Mouse (Mus musculus): ENCODE data around the gene Ddn. TPM values are rescaled to one million over a fixed set of nuclear protein-coding genes. Genes with fewer than 3 reads are reported as not detected.
A peak's percentile ranks its signal among the peaks of the same experiment; 100 is the strongest.

Ddn gene
- polyA plus RNA-seq, 1 experiment from 2014 or later = 1.2 TPM

DNA sequence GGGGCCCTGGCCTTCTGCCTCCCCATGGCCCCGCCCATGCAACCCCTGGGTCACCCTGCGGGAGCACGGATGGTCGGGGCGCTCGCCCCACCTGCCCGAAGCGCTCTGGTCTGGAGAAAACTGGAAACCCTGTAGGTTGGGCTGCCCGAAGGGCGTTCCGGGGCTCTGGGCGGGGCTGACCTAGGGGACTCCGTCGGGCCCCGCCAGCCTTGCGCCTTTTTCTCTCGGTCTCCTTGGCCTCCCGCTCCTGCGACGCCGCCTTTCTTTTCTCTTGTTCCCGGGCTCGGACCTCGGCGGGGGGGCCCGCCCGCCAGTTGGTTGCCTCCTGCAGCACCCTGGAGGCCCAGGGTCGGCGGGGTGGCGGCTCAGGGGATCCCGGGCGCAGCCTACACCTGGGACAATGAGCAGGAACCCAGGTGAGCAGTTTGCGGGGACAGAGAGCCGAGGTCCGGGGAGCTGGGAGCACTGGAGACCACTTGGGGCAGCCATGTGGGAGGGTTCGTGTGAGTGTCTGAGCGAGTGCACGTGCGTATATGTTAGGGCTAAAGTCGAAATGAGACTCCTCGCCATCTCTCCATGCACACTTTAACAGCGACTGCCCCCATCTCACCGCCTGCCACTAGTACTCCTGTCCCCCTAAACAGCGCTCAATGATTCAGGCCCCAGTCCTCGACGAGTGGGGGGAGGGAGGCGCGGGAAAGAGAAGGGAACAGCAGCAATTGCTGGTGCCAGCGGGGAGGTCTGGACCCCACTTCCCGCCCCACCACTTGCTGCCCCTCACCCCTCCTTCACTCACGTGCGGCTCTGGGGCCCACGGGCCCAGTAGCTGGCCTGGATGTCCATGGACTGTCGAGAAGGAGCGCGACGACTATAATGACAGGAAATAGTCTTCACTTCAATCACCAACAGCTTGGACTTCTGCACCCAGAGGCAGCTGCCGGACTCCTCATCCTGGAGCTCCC, 2.2 kb downstream of the Ddn start:
- Histone ChIP-seq H3K27me3 (peaks cover 91% of the 10 kb centered on the region), H3K4me1 (replicated peaks) (peaks cover 53% of the 10 kb centered on the region), H3K4me2 (replicated peaks) (peak overlapping the region; percentile 63), H3K4me3 (replicated peaks) (peak overlapping the region; percentile 48), H3K9ac (replicated peaks) (peak overlapping the region; percentile 59), H3K9me3 (no peaks in the 10 kb centered on the region), H3K27ac (no peak overlapping the region), H3K36me3 (0 out of 2 replicates have a peak, but pooled peaks cover 11% of the 10 kb centered on the region)
- under 1% methylated on average over 58 of the region's 58 CpGs for WGBS
- ATAC-seq = 0 out of 2 replicates have a peak, but pooled peaks have one; percentile 3

DNA sequence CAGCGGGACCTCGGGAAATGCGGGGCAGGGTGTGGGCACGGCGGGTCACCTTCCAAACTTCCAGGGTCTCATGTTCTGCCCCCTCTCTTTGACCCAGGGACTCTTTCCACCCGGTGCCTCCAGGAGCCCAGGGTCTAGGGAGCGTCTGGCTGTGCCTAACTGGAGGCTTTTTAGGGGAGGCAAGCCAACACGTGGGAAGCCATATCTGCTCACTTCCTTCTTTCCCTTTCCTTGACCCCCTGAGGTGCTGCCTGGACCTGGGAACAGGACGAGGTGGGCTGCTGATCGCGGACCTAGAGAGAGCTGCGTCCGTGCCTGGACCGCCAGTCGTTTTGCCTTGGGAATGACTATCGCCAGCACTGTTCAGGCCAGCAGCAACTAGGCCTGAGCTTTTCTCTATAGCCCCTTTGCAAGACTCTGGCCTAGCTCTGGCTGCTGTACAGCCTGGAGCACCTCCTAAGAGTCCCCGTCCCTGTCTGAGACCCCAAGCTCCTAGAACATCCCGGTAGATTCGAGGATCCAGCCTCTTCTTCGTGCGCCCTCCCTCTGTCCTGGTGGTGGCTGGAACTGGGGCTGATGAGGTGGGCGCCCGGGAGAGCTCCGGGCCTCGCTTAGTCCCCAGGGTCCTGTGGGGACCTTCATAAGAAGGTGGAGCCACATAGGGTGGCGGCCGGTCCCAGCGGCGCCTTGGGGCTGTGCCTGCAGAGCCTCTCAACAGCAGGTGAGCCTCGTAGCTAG, 3.0 kb downstream of the Ddn start:
- Histone ChIP-seq H3K9me3 (no peaks in the 10 kb centered on the region), H3K27ac (no peak overlapping the region; the same call in 1 of the 2 replicates), H3K4me1 (replicated peaks) (peaks cover 53% of the 10 kb centered on the region), H3K4me3 (replicated peaks) (peak overlapping the region; percentile 48), H3K4me2 (replicated peaks) (peak overlapping the region; percentile 63), H3K27me3 (peaks cover 100% of the 10 kb centered on the region), H3K9ac (replicated peaks) (no peak overlapping the region; the same call in 1 of the 2 replicates), H3K36me3 (0 out of 2 replicates have a peak, but pooled peaks cover 5% of the 10 kb centered on the region)
- ATAC-seq = 0 out of 2 replicates have a peak, but pooled peaks have one; percentile 10
- WGBS = 3% methylated on average over 30 of the region's 30 CpGs

DNA sequence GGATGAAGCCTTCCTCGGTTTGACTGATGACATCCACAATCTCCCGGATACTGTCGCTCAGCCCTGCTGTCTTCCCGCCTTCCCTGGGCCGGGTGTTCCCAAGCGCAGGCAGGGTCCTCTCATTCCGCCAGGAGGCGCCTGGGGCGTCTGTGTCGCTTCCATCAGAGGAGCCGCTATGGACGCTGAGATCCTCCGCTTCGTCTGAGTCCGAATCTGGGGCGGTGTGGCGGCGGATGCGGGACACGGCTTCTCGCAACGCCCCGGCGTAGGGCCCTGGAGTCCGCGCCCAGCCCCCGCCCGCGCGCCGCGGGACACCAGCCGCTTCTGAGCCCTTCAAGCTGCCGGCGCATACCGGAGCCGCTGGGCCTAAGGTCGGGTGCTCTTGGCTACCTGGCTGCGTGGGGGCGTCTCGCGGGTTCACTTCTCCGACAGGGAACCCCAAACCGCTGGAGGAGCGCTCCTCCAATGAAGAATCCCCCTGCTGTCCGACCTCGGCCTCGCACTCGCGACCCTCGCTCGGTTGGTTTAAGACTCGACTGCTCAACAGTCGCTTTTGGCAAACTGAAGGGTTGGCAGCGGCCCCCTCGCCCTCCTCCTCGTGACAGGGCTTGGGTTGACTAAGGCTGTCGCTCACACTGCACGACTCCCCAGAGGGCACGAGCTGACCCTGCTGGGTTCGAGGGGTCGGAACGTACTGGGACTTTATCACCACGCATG, 3.8 kb downstream of the Ddn start:
- Histone ChIP-seq H3K27ac (no peak overlapping the region), H3K9ac (replicated peaks) (peak overlapping the region; percentile 53), H3K4me1 (replicated peaks) (peaks cover 53% of the 10 kb centered on the region), H3K4me2 (replicated peaks) (peak overlapping the region; percentile 62), H3K4me3 (replicated peaks) (peak overlapping the region; percentile 48), H3K36me3 (no peaks in the 10 kb centered on the region), H3K27me3 (peaks cover 100% of the 10 kb centered on the region), H3K9me3 (no peaks in the 10 kb centered on the region)
- ATAC-seq = peak; percentile 55
- under 1% methylated on average over 64 of the region's 64 CpGs for WGBS

DNA sequence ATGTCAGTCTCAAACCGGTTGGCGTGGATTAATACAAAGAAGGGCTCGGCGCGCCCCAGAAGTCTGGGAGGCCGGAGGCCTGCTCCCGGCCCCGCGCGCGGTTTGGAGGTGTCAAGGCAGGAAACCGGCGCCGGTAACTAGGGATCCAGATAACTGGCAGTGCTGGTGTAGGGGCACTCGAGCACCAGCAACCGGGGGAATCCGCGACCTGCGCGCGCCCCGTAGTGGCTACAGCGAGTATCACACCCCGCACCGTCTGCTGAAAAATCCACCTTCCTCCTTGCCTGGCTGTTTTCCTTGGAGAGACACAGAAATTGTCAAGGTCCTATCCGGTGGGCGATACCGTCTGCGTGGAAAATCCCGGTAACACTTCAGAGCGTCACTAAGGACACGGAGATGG, 5.2 kb downstream of the Ddn start:
- under 1% methylated on average over 32 of the region's 32 CpGs for WGBS
- ATAC-seq = 0 out of 2 replicates have a peak, but pooled peaks have one; percentile 16
- H3K9ac ChIP-seq (replicated peaks) = no peak overlapping the region

DNA sequence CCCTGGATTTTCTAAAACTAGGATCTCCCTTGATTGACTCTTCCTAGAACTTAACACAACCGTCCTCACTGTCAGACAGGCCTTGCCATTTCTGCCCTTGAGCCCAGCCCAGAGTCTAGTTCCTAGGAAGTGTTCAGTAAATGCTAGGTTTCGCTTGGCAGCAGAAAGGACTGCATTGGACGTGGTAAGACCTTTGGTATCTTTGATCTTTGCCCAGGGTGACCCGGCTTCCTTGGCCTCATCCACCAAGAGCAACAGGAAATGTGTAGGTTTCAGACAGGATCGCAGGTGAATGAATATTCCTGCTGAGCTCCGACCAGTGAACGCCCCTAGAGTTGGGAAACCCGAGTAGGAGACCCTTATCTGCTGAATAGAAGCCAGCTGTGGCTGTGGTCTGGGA, 6.4 kb downstream of the Ddn start:
- Histone ChIP-seq H3K27ac (no peak overlapping the region), H3K27me3 (peaks cover 100% of the 10 kb centered on the region), H3K4me2 (replicated peaks) (no peak overlapping the region), H3K4me1 (replicated peaks) (peaks cover 52% of the 10 kb centered on the region), H3K9me3 (no peaks in the 10 kb centered on the region), H3K36me3 (no peaks in the 10 kb centered on the region), H3K4me3 (replicated peaks) (no peak overlapping the region), H3K9ac (replicated peaks) (no peak overlapping the region)
- ATAC-seq = no peak
- 7% methylated on average over 8 of the region's 8 CpGs for WGBS

More for the DNA sequence above, 5.2 kb downstream of the Ddn start:
- peak overlapping the region; percentile 21; the same call in 1 of the 2 replicates for H3K4me3 ChIP-seq (replicated peaks)
- no peak overlapping the region for H3K27ac ChIP-seq
- H3K27me3 ChIP-seq = peaks cover 100% of the 10 kb centered on the region
- H3K4me2 ChIP-seq (replicated peaks) = peak overlapping the region; percentile 32; the same call in 1 of the 2 replicates
- H3K4me1 ChIP-seq (replicated peaks) = peaks cover 52% of the 10 kb centered on the region
- H3K9me3 ChIP-seq = no peaks in the 10 kb centered on the region
- no peaks in the 10 kb centered on the region for H3K36me3 ChIP-seq

DNA sequence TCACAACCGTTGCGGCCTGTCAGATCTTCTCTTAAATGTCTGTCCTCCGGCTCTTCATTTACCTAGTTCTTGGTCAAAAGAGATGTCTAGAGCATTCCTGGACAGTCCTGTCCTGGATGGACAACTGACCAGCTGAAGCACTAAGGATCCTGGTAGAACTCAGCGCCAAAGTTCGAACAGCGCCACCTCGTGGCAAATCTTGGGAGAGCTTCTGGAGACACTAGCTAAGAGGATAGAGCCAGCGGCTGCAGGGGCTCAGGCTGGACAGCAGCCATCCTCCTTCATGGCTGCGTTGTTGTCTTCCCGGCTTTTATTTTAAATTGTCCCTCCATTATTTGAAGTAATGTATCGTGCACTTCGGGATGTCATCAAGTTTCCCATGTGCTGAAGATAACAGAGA, 9.9 kb downstream of the Ddn start:
- Histone ChIP-seq H3K4me2 (replicated peaks) (no peak overlapping the region), H3K4me1 (replicated peaks) (peaks cover 35% of the 10 kb centered on the region), H3K27me3 (peaks cover 97% of the 10 kb centered on the region), H3K27ac (no peak overlapping the region), H3K9me3 (no peaks in the 10 kb centered on the region), H3K36me3 (no peaks in the 10 kb centered on the region), H3K4me3 (replicated peaks) (no peak overlapping the region), H3K9ac (replicated peaks) (no peak overlapping the region)
- WGBS = 9% methylated on average over 12 of the region's 12 CpGs
- no peak for ATAC-seq

DNA sequence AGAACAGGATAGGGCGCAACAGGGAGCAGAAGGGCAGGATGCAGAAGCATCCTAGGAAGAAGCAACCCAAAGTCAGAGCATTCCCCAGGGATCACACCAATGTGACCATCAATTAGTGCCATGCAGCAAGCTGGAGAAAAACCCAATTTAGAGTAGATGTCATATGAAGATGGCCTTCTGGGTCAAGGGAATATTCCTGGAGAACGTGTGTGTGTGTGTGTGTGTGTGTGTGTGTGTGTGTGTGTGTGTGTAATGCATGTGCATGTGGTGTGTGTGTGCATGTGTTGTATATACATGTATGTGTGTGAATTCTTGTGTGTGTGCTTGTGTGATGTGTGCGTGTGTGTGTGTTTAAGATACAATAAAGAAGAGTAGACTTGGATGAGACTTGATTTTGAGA, 10.4 kb downstream of the Ddn start:
- WGBS = 57% methylated on average over 3 of the region's 3 CpGs
- Histone ChIP-seq H3K4me2 (replicated peaks) (no peak overlapping the region), H3K9ac (replicated peaks) (no peak overlapping the region), H3K4me1 (replicated peaks) (peaks cover 34% of the 10 kb centered on the region), H3K27me3 (peaks cover 97% of the 10 kb centered on the region), H3K36me3 (no peaks in the 10 kb centered on the region), H3K27ac (no peak overlapping the region), H3K9me3 (no peaks in the 10 kb centered on the region), H3K4me3 (replicated peaks) (no peak overlapping the region)
- ATAC-seq = no peak

DNA sequence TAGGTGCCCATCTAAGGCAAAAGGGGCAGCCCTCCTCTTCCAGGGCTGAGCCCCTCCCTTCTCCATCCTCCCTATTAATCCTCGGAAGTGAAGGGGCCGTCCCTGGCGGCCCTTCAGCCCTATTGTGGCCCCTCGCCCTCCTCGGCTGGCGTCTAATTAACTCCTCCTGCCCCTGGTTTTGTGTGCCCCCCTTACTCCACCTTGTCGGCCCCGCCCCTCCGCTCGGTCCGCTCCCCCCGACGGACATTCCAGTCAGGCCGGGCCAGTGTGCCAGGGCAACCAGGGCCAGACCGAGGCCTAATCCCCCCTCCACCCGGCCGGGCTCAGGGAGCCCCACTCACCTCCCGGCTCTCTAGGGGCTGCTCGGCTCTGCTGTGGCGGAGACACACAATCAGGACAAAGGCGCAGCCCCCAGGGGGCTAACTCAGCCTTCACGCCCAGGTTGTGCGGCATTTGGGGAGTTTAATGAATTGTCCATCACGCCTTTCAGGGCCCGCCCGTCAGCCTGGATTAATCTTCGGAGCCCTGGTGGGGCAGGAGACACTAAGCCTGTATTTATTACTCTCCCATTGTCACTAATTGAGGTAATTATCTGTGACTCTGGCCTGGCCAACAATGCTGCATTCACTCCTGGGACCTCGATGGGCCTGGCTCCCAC, 11.3 kb downstream of the Ddn start:
- H3K36me3 ChIP-seq = no peaks in the 10 kb centered on the region
- peak overlapping the region; percentile 11 for H3K4me2 ChIP-seq (replicated peaks)
- H3K27ac ChIP-seq = peak overlapping the region; percentile 52
- ATAC-seq = peak; percentile 96
- H3K9me3 ChIP-seq = no peaks in the 10 kb centered on the region
- peaks cover 32% of the 10 kb centered on the region for H3K4me1 ChIP-seq (replicated peaks)
- no peak overlapping the region for H3K4me3 ChIP-seq (replicated peaks)
- under 1% methylated on average over 28 of the region's 28 CpGs for WGBS
- no peak overlapping the region for H3K9ac ChIP-seq (replicated peaks)
- H3K27me3 ChIP-seq = peaks cover 97% of the 10 kb centered on the region

DNA sequence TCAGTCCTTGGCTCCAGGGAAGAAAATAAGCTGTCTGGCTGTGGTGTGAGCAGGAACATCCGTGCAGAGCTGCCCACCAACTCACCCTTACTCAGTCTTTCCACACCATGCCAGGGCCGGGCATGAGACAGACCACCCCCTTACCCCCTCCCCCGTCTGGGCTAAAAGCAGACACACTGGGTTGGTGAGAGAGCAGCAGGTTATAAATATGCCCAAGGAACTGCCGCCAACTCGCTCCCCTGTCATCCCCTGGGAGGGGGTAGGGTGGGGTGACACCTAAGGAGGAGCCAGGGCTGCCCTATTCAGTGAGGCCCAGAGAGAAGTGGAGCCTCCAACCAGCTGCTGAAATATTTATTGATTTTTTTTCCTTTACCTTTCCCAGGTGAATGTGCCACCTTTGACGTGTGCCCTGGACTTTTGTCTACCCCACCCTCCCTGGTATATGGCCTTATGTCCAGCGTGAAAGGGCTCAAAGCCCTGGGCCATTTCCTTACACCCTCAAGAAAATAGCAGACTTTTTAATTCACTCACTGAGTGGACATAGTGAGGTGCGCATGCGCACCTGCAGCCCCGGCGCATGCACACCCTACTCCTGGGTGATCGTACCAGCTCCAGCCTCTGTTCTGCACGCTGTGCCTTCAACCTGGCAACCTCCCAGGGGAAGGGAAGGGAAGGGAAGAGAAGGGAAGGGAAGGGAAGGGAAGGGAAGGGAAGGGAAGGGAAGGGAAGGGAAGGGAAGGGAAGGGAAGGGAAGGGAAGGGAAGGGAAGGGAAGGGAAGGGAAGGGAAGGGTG, 12.3 kb downstream of the Ddn start:
- Histone ChIP-seq H3K9me3 (no peaks in the 10 kb centered on the region), H3K27me3 (peaks cover 97% of the 10 kb centered on the region), H3K36me3 (no peaks in the 10 kb centered on the region), H3K9ac (replicated peaks) (no peak overlapping the region), H3K4me1 (replicated peaks) (peaks cover 41% of the 10 kb centered on the region), H3K27ac (no peak overlapping the region), H3K4me2 (replicated peaks) (0 out of 2 replicates have a peak overlapping the region, but pooled peaks have one; percentile 5), H3K4me3 (replicated peaks) (no peak overlapping the region)
- no peak for ATAC-seq
- WGBS = 3% methylated on average over 13 of the region's 13 CpGs

DNA sequence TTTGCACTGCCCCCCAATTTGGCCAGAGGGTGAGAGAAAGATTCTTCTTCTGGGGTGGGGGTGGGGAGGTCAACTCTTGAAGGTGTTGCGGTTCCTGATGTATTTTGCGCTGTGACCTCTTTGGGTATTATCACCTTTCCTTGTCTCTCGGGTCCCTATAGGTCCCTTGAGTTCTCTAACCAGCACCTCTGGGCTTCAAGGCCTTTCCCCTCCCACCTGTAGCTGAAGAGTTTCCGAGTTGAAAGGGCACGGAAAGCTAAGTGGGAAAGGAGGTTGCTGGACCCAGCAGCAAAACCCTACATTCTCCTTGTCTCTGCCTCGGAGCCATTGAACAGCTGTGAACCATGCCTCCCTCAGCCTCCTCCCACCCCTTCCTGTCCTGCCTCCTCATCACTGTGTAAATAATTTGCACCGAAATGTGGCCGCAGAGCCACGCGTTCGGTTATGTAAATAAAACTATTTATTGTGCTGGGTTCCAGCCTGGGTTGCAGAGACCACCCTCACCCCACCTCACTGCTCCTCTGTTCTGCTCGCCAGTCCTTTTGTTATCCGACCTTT, 16.1 kb downstream of the Ddn start:
- Histone ChIP-seq H3K9ac (replicated peaks) (no peak overlapping the region), H3K9me3 (no peaks in the 10 kb centered on the region), H3K4me3 (replicated peaks) (peak overlapping the region; percentile 35), H3K27me3 (peaks cover 97% of the 10 kb centered on the region), H3K27ac (no peak overlapping the region), H3K36me3 (no peaks in the 10 kb centered on the region), H3K4me1 (replicated peaks) (peaks cover 53% of the 10 kb centered on the region), H3K4me2 (replicated peaks) (peak overlapping the region; percentile 53)
- WGBS = 5% methylated on average over 13 of the region's 13 CpGs
- ATAC-seq = no peak
